Mouse (Mus musculus): ENCODE measurements around the gene Itpkb.

Itpkb gene

GRCm38 (mm10) chr1:180347059-180347458 is 16.8 kb downstream of the Itpkb start:
- no peak for DNase-seq

GRCm38 (mm10) chr1:180347907-180348306 is 17.6 kb downstream of the Itpkb start:
- no peak for DNase-seq

GRCm38 (mm10) chr1:180349090-180349489 is 18.8 kb downstream of the Itpkb start:
- no peak for DNase-seq

GRCm38 (mm10) chr1:180352258-180352657 is 22.0 kb downstream of the Itpkb start:
- DNase-seq = no peak

GRCm38 (mm10) chr1:180354129-180354528 is 23.8 kb downstream of the Itpkb start:
- DNase-seq = no peak

- no peak for DNase-seq
Measured at GRCm38 (mm10) chr1:180354976-180355730, 24.9 kb downstream of the Itpkb start.

GRCm38 (mm10) chr1:180356176-180356575 is 25.9 kb downstream of the Itpkb start:
- peak; percentile 86 for DNase-seq

- DNase-seq = no peak
Measured at GRCm38 (mm10) chr1:180356857-180357256, 26.6 kb downstream of the Itpkb start.

- no peak for DNase-seq
Measured at GRCm38 (mm10) chr1:180357893-180358331, 27.6 kb downstream of the Itpkb start.

GRCm38 (mm10) chr1:180358466-180358865 is 28.2 kb downstream of the Itpkb start:
- no peak for DNase-seq

- DNase-seq = peak; percentile 64
Measured at GRCm38 (mm10) chr1:180359311-180359710, 29.0 kb downstream of the Itpkb start.

- no peak for DNase-seq
Measured at GRCm38 (mm10) chr1:180362176-180362575, 31.9 kb downstream of the Itpkb start.

GRCm38 (mm10) chr1:180362844-180363243 is 32.6 kb downstream of the Itpkb start:
- DNase-seq = no peak

GRCm38 (mm10) chr1:180363317-180363716 is 33.0 kb downstream of the Itpkb start:
- no peak for DNase-seq

GRCm38 (mm10) chr1:180364005-180364404 is 33.7 kb downstream of the Itpkb start:
- peak; percentile 41 for DNase-seq

- DNase-seq = no peak
Measured at GRCm38 (mm10) chr1:180364720-180365119, 34.4 kb downstream of the Itpkb start.

GRCm38 (mm10) chr1:180365180-180365810 is 35.0 kb downstream of the Itpkb start:
- DNase-seq = peak; percentile 98

GRCm38 (mm10) chr1:180365983-180366811 is 35.9 kb downstream of the Itpkb start:
- peak; percentile 77 for DNase-seq

- DNase-seq = peak; percentile 42
Measured at GRCm38 (mm10) chr1:180367045-180367619, 36.8 kb downstream of the Itpkb start.

- no peak for DNase-seq
Measured at GRCm38 (mm10) chr1:180367626-180368025, 37.3 kb downstream of the Itpkb start.

GRCm38 (mm10) chr1:180368112-180368511 is 37.8 kb downstream of the Itpkb start:
- no peak for DNase-seq

- no peak for DNase-seq
Measured at GRCm38 (mm10) chr1:180368646-180369045, 38.4 kb downstream of the Itpkb start.

Data from thymus, postnatal 14 days (tissue).